Mouse (Mus musculus) ES-Bruce4 (cell line): ENCODE data around the gene Chd1l. TPM values are rescaled to one million over a fixed set of nuclear protein-coding genes. Genes with fewer than 3 reads are reported as not detected.

Experiments used
- H3K27ac ChIP-seq: 2 replicates; pipeline ENCODE4 v1.5.1; 2012; ENCODE audit warnings: low read length, inconsistent platforms; ENCODE audit not compliant: insufficient read depth
- H3K27me3 ChIP-seq: 2 replicates; pipeline ENCODE4 v1.6.1; 2012; ENCODE audit warnings: mild to moderate bottlenecking, low read length, inconsistent platforms; ENCODE audit not compliant: control insufficient read depth, poor library complexity, insufficient read depth, severe bottlenecking
- H3K36me3 ChIP-seq: 2 replicates; pipeline ENCODE4 v1.6.1; 2012; ENCODE audit warnings: inconsistent platforms, mild to moderate bottlenecking, low read length, moderate library complexity; ENCODE audit not compliant: control insufficient read depth, poor library complexity, insufficient read depth, severe bottlenecking
- H3K4me1 ChIP-seq: one replicate; pipeline ENCODE4 v1.8.1; 2011; ENCODE audit warnings: low read length; ENCODE audit not compliant: control insufficient read depth, insufficient read depth
- H3K4me3 ChIP-seq: 2 replicates; pipeline ENCODE4 v1.5.1; 2011; ENCODE audit warnings: low read depth, mild to moderate bottlenecking, low read length
- H3K9ac ChIP-seq: 2 replicates; pipeline ENCODE4 v1.6.1; 2012; ENCODE audit warnings: low read depth, mild to moderate bottlenecking, inconsistent platforms; ENCODE audit not compliant: poor library complexity, severe bottlenecking
- H3K9me3 ChIP-seq: replicated peaks from 2 replicates; pipeline ENCODE4 v1.6.1; 2012; ENCODE audit warnings: mild to moderate bottlenecking, low read length, inconsistent platforms; ENCODE audit not compliant: control insufficient read depth, poor library complexity, insufficient read depth, severe bottlenecking
- CTCF ChIP-seq: IDR thresholded peaks from one replicate; pipeline ENCODE4 v1.8.1; 2011; ENCODE audit warnings: low read depth, low read length
- EP300 ChIP-seq: IDR thresholded peaks from 2 replicates; pipeline ENCODE4 v1.6.1; 2011; ENCODE audit warnings: low read depth, low read length; ENCODE audit not compliant: insufficient read depth
- POLR2A ChIP-seq: IDR thresholded peaks from one replicate; pipeline ENCODE4 v1.8.1; 2011; ENCODE audit warnings: low read length; ENCODE audit not compliant: insufficient read depth
- polyA plus RNA-seq: library from polyadenylated mRNA; stranded (reverse); fragments of >200 nt; gene quantifications from 2 replicates; pipeline ENCODE4 v1.2.4, GENCODE M21; 2011; ENCODE audit warnings: low read depth; ENCODE audit not compliant: missing spikeins, insufficient read depth, insufficient read length

Gene Chd1l
- polyA plus RNA-seq, 1 experiment: 23.7 TPM

DNA sequence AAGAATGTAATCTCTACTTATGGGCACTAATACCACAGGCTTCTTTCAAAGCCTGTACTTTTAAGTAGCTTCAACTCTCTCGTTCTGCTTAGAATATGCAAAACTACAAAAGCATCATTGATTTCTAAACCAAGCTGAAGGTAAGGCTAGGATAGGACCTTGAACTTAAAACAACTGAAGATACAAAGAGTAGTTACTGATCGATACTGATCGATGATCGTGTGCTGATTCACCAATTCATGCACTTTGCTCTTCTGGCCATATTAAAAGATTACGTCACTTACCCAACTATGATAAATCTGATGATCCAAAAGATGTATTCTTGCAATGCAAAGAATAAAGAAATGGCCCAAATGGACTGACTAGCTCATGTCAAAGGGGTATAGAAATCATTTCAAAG is 43.8 kb upstream of the Chd1l start:
- Histone ChIP-seq H3K4me3 (no peak overlapping the region), H3K9ac (no peak overlapping the region), H3K36me3 (no peaks in the 10 kb centered on the region), H3K27ac (no peak overlapping the region), H3K9me3 (no peaks in the 10 kb centered on the region), H3K4me1 (no peaks in the 10 kb centered on the region), H3K27me3 (no peaks in the 10 kb centered on the region)
- no peak for TF ChIP-seq CTCF
- no peak for TF ChIP-seq EP300
- no peak for TF ChIP-seq POLR2A

- Histone ChIP-seq H3K4me1 (no peaks in the 10 kb centered on the region), H3K4me3 (no peak overlapping the region), H3K27me3 (no peaks in the 10 kb centered on the region), H3K9me3 (no peaks in the 10 kb centered on the region), H3K27ac (no peak overlapping the region), H3K36me3 (no peaks in the 10 kb centered on the region), H3K9ac (no peak overlapping the region)
- TF ChIP-seq CTCF: no peak
- TF ChIP-seq EP300: no peak
- no peak for TF ChIP-seq POLR2A
Observed at GRCm38 (mm10) chr3:97651604-97652003, 41.6 kb upstream of the Chd1l start.

DNA sequence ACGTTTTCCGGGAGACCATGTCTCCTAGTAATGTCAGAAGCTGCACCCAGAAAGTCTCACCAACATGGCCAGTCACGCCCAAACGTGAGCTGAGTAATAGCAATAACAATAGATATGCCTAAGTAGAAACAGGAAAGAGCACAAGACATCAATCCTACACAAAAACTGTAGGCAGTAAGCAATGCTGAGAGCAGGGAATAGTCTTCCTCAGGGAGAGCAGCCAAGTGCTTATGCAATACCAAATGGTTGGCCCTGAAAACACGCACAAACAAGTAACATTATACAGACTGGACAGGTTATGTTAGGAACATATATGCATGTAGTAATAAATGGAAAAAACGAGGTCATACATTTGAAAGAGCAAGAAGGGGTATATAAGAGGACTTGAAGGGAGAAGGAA is 39.5 kb upstream of the Chd1l start:
- Histone ChIP-seq H3K27ac (no peak overlapping the region), H3K4me3 (no peak overlapping the region), H3K36me3 (no peaks in the 10 kb centered on the region), H3K9ac (no peak overlapping the region), H3K27me3 (no peaks in the 10 kb centered on the region), H3K4me1 (no peaks in the 10 kb centered on the region), H3K9me3 (no peaks in the 10 kb centered on the region)
- TF ChIP-seq POLR2A (no peak), CTCF (no peak), EP300 (no peak)

DNA sequence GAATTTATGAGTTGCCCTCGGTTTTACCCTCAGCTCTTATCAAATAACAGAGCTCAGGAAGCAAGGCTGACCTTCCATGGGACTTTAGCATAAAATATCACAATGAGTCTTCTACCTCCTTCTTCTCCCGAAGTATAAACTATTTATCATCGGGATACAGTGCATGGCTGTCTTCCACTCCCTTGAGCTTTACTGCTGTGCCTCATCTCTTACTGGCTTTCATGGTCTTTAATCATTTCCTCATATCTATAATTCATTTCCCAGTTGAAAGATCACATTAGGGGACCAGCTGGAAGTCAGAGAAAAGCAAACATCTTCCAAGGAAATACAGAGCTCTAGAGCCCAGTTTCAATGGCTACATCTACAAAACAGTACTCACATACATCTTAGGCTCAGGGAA is 39.0 kb upstream of the Chd1l start:
- H3K27me3 ChIP-seq: no peaks in the 10 kb centered on the region
- H3K9me3 ChIP-seq: no peaks in the 10 kb centered on the region
- H3K36me3 ChIP-seq: no peaks in the 10 kb centered on the region
- no peak overlapping the region for H3K27ac ChIP-seq
- H3K9ac ChIP-seq: no peak overlapping the region
- no peak overlapping the region for H3K4me3 ChIP-seq
- no peaks in the 10 kb centered on the region for H3K4me1 ChIP-seq
- TF ChIP-seq EP300 (no peak), CTCF (no peak), POLR2A (no peak)

DNA sequence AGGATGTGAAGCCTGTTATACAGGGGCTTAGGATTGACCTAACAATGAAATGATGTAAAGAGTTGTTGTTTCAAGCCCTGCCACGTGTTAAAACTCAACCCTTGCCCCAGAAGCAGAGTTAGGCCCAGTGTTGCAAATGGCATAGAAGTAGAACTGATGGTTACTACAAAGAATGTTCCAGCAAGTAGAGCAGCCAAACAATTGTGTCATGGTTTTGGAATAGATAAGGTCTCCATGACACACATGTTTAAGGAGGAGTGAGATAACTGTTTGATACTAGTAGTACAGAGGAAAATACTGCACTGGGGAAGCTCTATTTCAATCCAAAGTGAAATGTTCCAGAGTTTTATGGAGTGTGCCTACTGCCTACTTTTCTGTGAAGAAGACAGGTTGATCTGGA is 38.5 kb upstream of the Chd1l start:
- no peaks in the 10 kb centered on the region for H3K9me3 ChIP-seq
- H3K4me3 ChIP-seq: no peak overlapping the region
- H3K27ac ChIP-seq: no peak overlapping the region
- no peak for TF ChIP-seq CTCF
- TF ChIP-seq EP300: no peak
- no peak for TF ChIP-seq POLR2A
- no peaks in the 10 kb centered on the region for H3K4me1 ChIP-seq
- H3K36me3 ChIP-seq: no peaks in the 10 kb centered on the region
- H3K9ac ChIP-seq: no peak overlapping the region
- H3K27me3 ChIP-seq: no peaks in the 10 kb centered on the region

DNA sequence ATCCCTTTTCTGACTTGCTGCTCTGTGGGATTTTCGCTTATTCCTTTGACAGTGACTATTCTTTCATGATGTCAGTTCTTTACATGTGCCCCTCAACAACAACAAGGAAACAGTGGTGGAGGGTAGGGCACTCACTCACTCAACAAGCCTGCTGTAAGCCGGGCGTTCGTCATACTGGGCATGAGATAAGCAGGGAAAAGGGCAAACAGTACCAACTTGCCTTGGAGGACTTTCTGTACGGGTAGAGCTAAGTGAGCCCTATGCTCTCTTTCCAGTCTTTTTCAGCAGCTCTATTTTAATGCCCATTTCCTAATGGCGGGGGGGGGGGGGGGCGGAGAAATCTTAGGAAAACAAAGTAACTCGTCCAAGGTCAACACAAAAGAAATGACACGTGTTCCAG is 32.0 kb upstream of the Chd1l start:
- Histone ChIP-seq H3K27me3 (no peaks in the 10 kb centered on the region), H3K4me1 (no peaks in the 10 kb centered on the region), H3K27ac (no peak overlapping the region), H3K9me3 (no peaks in the 10 kb centered on the region), H3K36me3 (no peaks in the 10 kb centered on the region), H3K9ac (no peak overlapping the region), H3K4me3 (no peak overlapping the region)
- TF ChIP-seq CTCF: no peak
- TF ChIP-seq EP300: no peak
- TF ChIP-seq POLR2A: no peak
